Mouse (Mus musculus) lung, postnatal 0 days (tissue): ENCODE results near the gene Zfp598.

Experiments
- CTCF ChIP-seq: IDR thresholded peaks from 2 replicates; pipeline ENCODE4 v1.5.1; 2016; ENCODE audit warnings: antibody characterized with exemption, mild to moderate bottlenecking
- EP300 ChIP-seq: IDR thresholded peaks from 2 replicates; pipeline ENCODE4 v1.6.1; 2016; ENCODE audit warnings: antibody characterized with exemption, mild to moderate bottlenecking, control low read depth

GRCm38 (mm10) chr17:24692385-24692784, 22.9 kb downstream of the Zfp598 start:
- no peak for TF ChIP-seq CTCF
- no peak for TF ChIP-seq EP300
